8 mouse cellular contexts compared by ENCODE assay signal in genomic region chr6:30047271-30048162, GRCm38 (mm10). TPM values are rescaled to one million over a fixed set of nuclear protein-coding genes. Genes with fewer than 3 reads are reported as not detected.
DNase-seq lines count a peak whose midpoint lies in the region; ATAC-seq lines count a peak whose summit lies in the region.

Gene Nrf1, plus strand, starts transcription at chr6:30047988.

- H3K4me1 ChIP-seq in intestine, embryonic 14.5 days (replicated peaks; ENCODE audit: control insufficient read depth, insufficient read depth, low read length): peaks cover 18% of the 10 kb centered on the region

- H3K9ac ChIP-seq in intestine, embryonic 14.5 days (ENCODE audit: low read length): peak within 1 kb of the TSS; percentile 99

- intact Hi-C loops in gastrocnemius, postnatal 36 days (cut with DNase I): no loop called here
- intact Hi-C loops in left cerebral cortex, postnatal 10 days (cut with DNase I): loop anchor here (5.0 kb wide), 1 partner anchor 130 kb away; the partner anchor contains the start of gene Strip2

- H3K4me2 ChIP-seq in intestine, embryonic 14.5 days (ENCODE audit: low read length): peak within 1 kb of the TSS; percentile 74

- peaks cover 6% of the 10 kb centered on the region; the same call in 1 of the 2 replicates for H3K36me3 ChIP-seq in intestine, embryonic 14.5 days (ENCODE audit: control insufficient read depth, insufficient read depth, low read length)

- peak within 1 kb of the TSS; percentile 83 for H3K4me3 ChIP-seq in intestine, embryonic 14.5 days (ENCODE audit: low read depth, low read length)

- no peaks in the 10 kb centered on the region for H3K27me3 ChIP-seq in intestine, embryonic 14.5 days (replicated peaks; ENCODE audit: control insufficient read depth, insufficient read depth, low read length)

- peak within 1 kb of the TSS; percentile 100 for H3K27ac ChIP-seq in intestine, embryonic 14.5 days (ENCODE audit: low read depth)

- peak; percentile 86 for DNase-seq in adrenal gland, adult 8-10 months
- peak; percentile 78 for DNase-seq in embryo, embryonic 11.5 days (ENCODE audit: low read depth, low spot score)
- peak; percentile 88 to 90 for DNase-seq in gastrocnemius, postnatal 36 days
- peak; percentile 94 for DNase-seq in intestine, embryonic 14.5 days (ENCODE audit: low spot score)
- DNase-seq in left cerebral cortex, postnatal 10 days (ENCODE audit: extremely low spot score in 1 of 2, low spot score in 2 of 2): peak; percentile 87 to 97
- DNase-seq in right cerebral cortex, postnatal 10 days (ENCODE audit: low spot score in 2 of 2): peak; percentile 96
- DNase-seq in urinary bladder, postnatal 14 days (ENCODE audit: low spot score): peak; percentile 93

- WGBS in intestine, embryonic 14.5 days: under 1% methylated on average over 60 of the region's 78 CpGs

- peak; percentile 94 for ATAC-seq in intestine, embryonic 14.5 days (replicated peaks; ENCODE audit: low FRiP score, low TSS enrichment, low read depth)
- peak; percentile 92 for ATAC-seq in megakaryocyte progenitor cell, adult 5-6 weeks (replicated peaks; ENCODE audit: poor library complexity)

- H3K9me3 ChIP-seq in intestine, embryonic 14.5 days (ENCODE audit: control insufficient read depth, low read length): no peaks in the 10 kb centered on the region

RNA-seq across cellular contexts. Expression of gene Nrf1, which starts in this region (rescaled TPM):
- 10 to 100 TPM; 22.4 to 35.5 (median 27.2) TPM for total RNA-seq in adrenal gland, adult 8-10 months (2022)
- total RNA-seq in gastrocnemius, postnatal 36 days (2021): 10 to 100 TPM in 1 of 2 experiments, 1 to 10 TPM in 1; 9.6 to 11.0 TPM
- 54.0 and 62.3 TPM in 2 replicates for polyA plus RNA-seq in intestine, embryonic 14.5 days (2014; fragmentation: Nextera tagmentation; extraction: Ambion mirVana)
- total RNA-seq in left cerebral cortex, postnatal 10 days (2021): 10 to 100 TPM; 19.5 to 21.4 TPM
- total RNA-seq in megakaryocyte progenitor cell, adult 5-6 weeks (2015): 27.1 and 35.0 TPM in 2 replicates
- total RNA-seq in megakaryocyte progenitor cell, adult 5-6 weeks (2017): 52.1 and 65.3 TPM in 2 replicates

Comparison
In these comparisons a context has a peak if more than half of its experiments do, and no peak if none do; other contexts are left out.
1. Peak in every context shown above with its lines: DNase-seq, ATAC-seq, H3K4me3 ChIP-seq and H3K27ac ChIP-seq.